Mouse (Mus musculus) megakaryocyte, embryonic 14.5 days (primary cell): ENCODE measurements at regions not wholly inside any gene's neighbourhood (a gene's known extent, or its start where the extent isn't known, plus 50 kb on each side); places are given as distances from the start of the nearest gene placed in this dataset.
A peak's percentile ranks its signal among the peaks of the same experiment; 100 is the strongest.
"Not testable (repeated sequence)": the region's sequence is repeated elsewhere in the genome, so short reads cannot be mapped to it uniquely, and the experiment has no call there.

ENCODE experiments used
- H3K27me3 ChIP-seq: replicated peaks from 2 replicates; pipeline ENCODE3; 2012; ENCODE audit warnings: inconsistent platforms
- H3K36me3 ChIP-seq: replicated peaks from 2 replicates; pipeline ENCODE3; 2012; ENCODE audit warnings: low read length, inconsistent platforms, mixed read lengths
- H3K4me1 ChIP-seq: 2 replicates; pipeline ENCODE4 v1.6.1; 2012; ENCODE audit warnings: inconsistent platforms
- H3K4me3 ChIP-seq: replicated peaks from 2 replicates; pipeline ENCODE3; 2012; ENCODE audit warnings: moderate library complexity, mild to moderate bottlenecking, inconsistent platforms
- H3K9me3 ChIP-seq: 2 replicates; pipeline ENCODE4 v1.6.1; 2012; ENCODE audit warnings: inconsistent platforms
- FLI1 ChIP-seq: IDR thresholded peaks from 2 replicates; pipeline ENCODE4 v1.6.1; 2012; ENCODE audit warnings: low read length, inconsistent platforms, mixed read lengths
- GATA1 ChIP-seq: IDR thresholded peaks from 3 replicates; pipeline ENCODE4 v1.6.1; 2012; ENCODE audit warnings: mixed read lengths, low read length, inconsistent platforms, borderline replicate concordance

- Histone ChIP-seq H3K4me3 (peak overlapping the region; percentile 88), H3K9me3 (no peaks in the 10 kb centered on the region), H3K36me3 (no peaks in the 10 kb centered on the region), H3K4me1 (peaks cover 59% of the 10 kb centered on the region), H3K27me3 (peaks cover 7% of the 10 kb centered on the region)
- TF ChIP-seq FLI1 (peak; percentile 74), GATA1 (no peak; the same call in 2 of the 3 replicates)
Measured at GRCm38 (mm10) chr17:84844950-84845349, 54.4 kb upstream of the Lrpprc start.

- TF ChIP-seq GATA1 = no peak
- Histone ChIP-seq H3K4me3 (no peak overlapping the region), H3K4me1 (peaks cover 70% of the 10 kb centered on the region), H3K9me3 (no peaks in the 10 kb centered on the region), H3K27me3 (no peaks in the 10 kb centered on the region), H3K36me3 (no peaks in the 10 kb centered on the region)
Measured at GRCm38 (mm10) chr17:84846141-84846540, 55.6 kb upstream of the Lrpprc start.

- Histone ChIP-seq H3K4me3 (no peak overlapping the region), H3K27me3 (no peaks in the 10 kb centered on the region)
- TF ChIP-seq FLI1 = no peak
- no peak for TF ChIP-seq GATA1
Measured at GRCm38 (mm10) chr17:84848385-84849030, 57.9 kb upstream of the Lrpprc start.

GRCm38 (mm10) chr17:84849031-84849405, 58.4 kb upstream of the Lrpprc start:
- Histone ChIP-seq H3K27me3 (no peaks in the 10 kb centered on the region), H3K9me3 (peaks cover 7% of the 10 kb centered on the region), H3K4me1 (peaks cover 66% of the 10 kb centered on the region), H3K36me3 (peaks cover 3% of the 10 kb centered on the region), H3K4me3 (no peak overlapping the region)
- TF ChIP-seq GATA1 (no peak), FLI1 (no peak)

More at GRCm38 (mm10) chr17:84848385-84849030, 57.9 kb upstream of the Lrpprc start:
- H3K4me1 ChIP-seq = peaks cover 70% of the 10 kb centered on the region
- peaks cover 7% of the 10 kb centered on the region for H3K9me3 ChIP-seq
- H3K36me3 ChIP-seq = peaks cover 3% of the 10 kb centered on the region

GRCm38 (mm10) chr17:84850464-84850863, 59.9 kb upstream of the Lrpprc start:
- Histone ChIP-seq H3K36me3 (peaks cover 3% of the 10 kb centered on the region), H3K27me3 (no peaks in the 10 kb centered on the region), H3K4me3 (peak overlapping the region; percentile 57), H3K9me3 (peaks cover 7% of the 10 kb centered on the region), H3K4me1 (peaks cover 58% of the 10 kb centered on the region)
- TF ChIP-seq FLI1 (no peak), GATA1 (no peak)

- H3K4me1 ChIP-seq = peaks cover 58% of the 10 kb centered on the region
- H3K9me3 ChIP-seq = peaks cover 7% of the 10 kb centered on the region
- TF ChIP-seq FLI1 (no peak), GATA1 (no peak)
- no peaks in the 10 kb centered on the region for H3K27me3 ChIP-seq
- peak overlapping the region; percentile 57 for H3K4me3 ChIP-seq
- peaks cover 3% of the 10 kb centered on the region for H3K36me3 ChIP-seq
Measured at GRCm38 (mm10) chr17:84850893-84851292, 60.3 kb upstream of the Lrpprc start.

GRCm38 (mm10) chr17:84856971-84857370, 66.4 kb upstream of the Lrpprc start:
- 0 out of 2 replicates have a peak, but pooled peaks cover under 1% of the 10 kb centered on the region for H3K9me3 ChIP-seq
- no peaks in the 10 kb centered on the region for H3K36me3 ChIP-seq
- H3K4me3 ChIP-seq = no peak overlapping the region
- peaks cover 45% of the 10 kb centered on the region for H3K4me1 ChIP-seq
- H3K27me3 ChIP-seq = no peaks in the 10 kb centered on the region
- no peak for TF ChIP-seq FLI1
- TF ChIP-seq GATA1 = no peak

GRCm38 (mm10) chr17:84858830-84859229, 68.2 kb upstream of the Lrpprc start:
- TF ChIP-seq FLI1 (no peak), GATA1 (no peak)
- Histone ChIP-seq H3K27me3 (no peaks in the 10 kb centered on the region), H3K9me3 (no peaks in the 10 kb centered on the region), H3K4me3 (peak overlapping the region; percentile 11), H3K4me1 (peaks cover 61% of the 10 kb centered on the region), H3K36me3 (no peaks in the 10 kb centered on the region)

- no peak for TF ChIP-seq GATA1
- TF ChIP-seq FLI1 = no peak
- Histone ChIP-seq H3K27me3 (no peaks in the 10 kb centered on the region), H3K36me3 (no peaks in the 10 kb centered on the region), H3K9me3 (no peaks in the 10 kb centered on the region), H3K4me1 (peaks cover 61% of the 10 kb centered on the region), H3K4me3 (peak overlapping the region; percentile 85)
Measured at GRCm38 (mm10) chr17:84859916-84860315, 69.3 kb upstream of the Lrpprc start.

- H3K4me1 ChIP-seq = peaks cover 60% of the 10 kb centered on the region
- no peaks in the 10 kb centered on the region for H3K36me3 ChIP-seq
- no peak overlapping the region for H3K4me3 ChIP-seq
- no peaks in the 10 kb centered on the region for H3K27me3 ChIP-seq
- H3K9me3 ChIP-seq = no peaks in the 10 kb centered on the region
- TF ChIP-seq GATA1 = no peak
- TF ChIP-seq FLI1 = no peak
Measured at GRCm38 (mm10) chr17:84860835-84861234, 70.2 kb upstream of the Lrpprc start.

- H3K36me3 ChIP-seq, H3K4me3 ChIP-seq, H3K27me3 ChIP-seq, H3K9me3 ChIP-seq: not testable (repeated sequence)
- H3K4me1 ChIP-seq = peaks cover 41% of the 10 kb centered on the region
Measured at GRCm38 (mm10) chr17:84864231-84864630, 73.6 kb upstream of the Lrpprc start.
